Mouse (Mus musculus): ENCODE measurements around the gene Hsf2bp.

DNA sequence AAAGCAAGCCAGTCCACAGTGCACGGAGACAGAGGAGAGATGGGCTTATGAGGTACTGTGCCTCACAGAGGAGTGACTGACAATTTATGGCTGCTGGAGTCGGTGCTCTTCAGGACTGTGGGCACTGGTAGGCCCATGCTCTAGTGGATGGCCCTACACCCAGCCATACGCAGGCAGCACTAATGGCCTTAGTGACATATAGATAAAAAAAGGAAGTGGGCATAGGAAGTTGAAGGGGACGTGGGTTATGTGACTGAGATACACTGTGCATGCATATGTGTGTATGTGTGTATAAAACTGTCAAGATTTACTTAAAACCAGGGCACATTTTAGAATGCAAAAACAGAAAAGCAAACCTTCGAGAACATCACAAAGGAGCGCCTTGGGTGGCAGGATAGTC is 24.5 kb downstream of the Hsf2bp start:
- TF ChIP-seq GATA1 (IDR thresholded peaks at IDR 0.05; ENCODE audit: borderline replicate concordance, low read length) (no peak), FLI1 (IDR thresholded peaks at IDR 0.05; ENCODE audit: low read length) (no peak)

All from megakaryocyte, embryonic 14.5 days (primary cell).